Mouse (Mus musculus) intestine, embryonic 16.5 days (tissue): ENCODE data around the gene Hsd11b2. TPM values are rescaled to one million over a fixed set of nuclear protein-coding genes. Genes with fewer than 3 reads are reported as not detected.

Experiments
- ATAC-seq: fragments of 200-750 bp; cut with Nextera tagmentation; 2 replicates; pipeline ENCODE4 v1.8.0; 2017; ENCODE audit warnings: moderate TSS enrichment, moderate library complexity
- H3K27ac ChIP-seq: fragments of 300-500 bp; sonication (generic); 2 replicates; pipeline ENCODE4 v1.5.1; 2014; ENCODE audit warnings: mild to moderate bottlenecking, low read length
- H3K27me3 ChIP-seq: fragments of 300-500 bp; sonication (generic); replicated peaks from 2 replicates; pipeline ENCODE4 v1.6.1; 2014; ENCODE audit warnings: low read length, control low read depth, mixed read lengths; ENCODE audit not compliant: control insufficient read depth, insufficient read depth
- H3K36me3 ChIP-seq: fragments of 300-500 bp; sonication (generic); 2 replicates; pipeline ENCODE4 v1.6.1; 2014; ENCODE audit warnings: low read length, control low read depth; ENCODE audit not compliant: control insufficient read depth, insufficient read depth
- H3K4me1 ChIP-seq: fragments of 300-500 bp; sonication (generic); 2 replicates; pipeline ENCODE4 v1.6.1; 2014; ENCODE audit warnings: low read length, control low read depth, mixed read lengths; ENCODE audit not compliant: control insufficient read depth, insufficient read depth
- H3K4me2 ChIP-seq: fragments of 300-500 bp; sonication (generic); 2 replicates; pipeline ENCODE4 v1.6.1; 2014; ENCODE audit warnings: low read depth, low read length, control low read depth
- H3K4me3 ChIP-seq: fragments of 300-500 bp; sonication (generic); 2 replicates; pipeline ENCODE4 v1.5.1; 2014; ENCODE audit warnings: mild to moderate bottlenecking, low read length
- H3K9ac ChIP-seq: fragments of 300-500 bp; sonication (generic); 2 replicates; pipeline ENCODE4 v1.6.1; 2014; ENCODE audit warnings: low read depth, low read length
- H3K9me3 ChIP-seq: fragments of 300-500 bp; sonication (generic); 2 replicates; pipeline ENCODE4 v1.6.1; 2016; ENCODE audit warnings: low read length, control low read depth; ENCODE audit not compliant: control insufficient read depth
- WGBS: fragments of 180-500 bp; shearing (Covaris S2); extraction: QIAGEN DNeasy Blood & Tissue Kit; methylation state at CpG from one replicate; pipeline ENCODE4 v1.1.7; 2014; 5-methylcytosine and 5-hydroxymethylcytosine counted together
- polyA plus RNA-seq: library from polyadenylated mRNA; unstranded; fragments of >200 nt; fragmentation: Nextera tagmentation; extraction: Ambion mirVana; gene quantifications from 2 replicates; pipeline ENCODE4 v1.2.1, GENCODE M21; 2015

Hsd11b2 gene
- polyA plus RNA-seq, 1 experiment from 2014 or later, result 1.9 TPM

GRCm38 (mm10) chr8:105544544-105545205, 26.1 kb downstream of the Hsd11b2 start:
- WGBS, result 52% methylated on average over 7 of the region's 7 CpGs
- no peaks in the 10 kb centered on the region for H3K36me3 ChIP-seq
- no peaks in the 10 kb centered on the region for H3K27me3 ChIP-seq
- H3K9me3 ChIP-seq, result no peaks in the 10 kb centered on the region
- H3K9ac ChIP-seq, result no peak overlapping the region
- H3K4me1 ChIP-seq, result peaks cover 10% of the 10 kb centered on the region; the same call in 1 of the 2 replicates
- no peak overlapping the region for H3K4me3 ChIP-seq
- peak; percentile 31; the same call in 1 of the 2 replicates for ATAC-seq
- H3K27ac ChIP-seq, result peak overlapping the region; percentile 23
- no peak overlapping the region for H3K4me2 ChIP-seq

- Histone ChIP-seq H3K4me1 (peaks cover 11% of the 10 kb centered on the region; the same call in 1 of the 2 replicates), H3K27me3 (no peaks in the 10 kb centered on the region), H3K9ac (no peak overlapping the region; the same call in 1 of the 2 replicates), H3K36me3 (no peaks in the 10 kb centered on the region), H3K9me3 (no peaks in the 10 kb centered on the region), H3K4me2 (no peak overlapping the region), H3K4me3 (no peak overlapping the region), H3K27ac (0 out of 2 replicates have a peak overlapping the region, but pooled peaks have one; percentile 15)
- 73% methylated on average over 3 of the region's 3 CpGs for WGBS
- no peak for ATAC-seq
Observed at GRCm38 (mm10) chr8:105545249-105545648, 26.7 kb downstream of the Hsd11b2 start.

DNA sequence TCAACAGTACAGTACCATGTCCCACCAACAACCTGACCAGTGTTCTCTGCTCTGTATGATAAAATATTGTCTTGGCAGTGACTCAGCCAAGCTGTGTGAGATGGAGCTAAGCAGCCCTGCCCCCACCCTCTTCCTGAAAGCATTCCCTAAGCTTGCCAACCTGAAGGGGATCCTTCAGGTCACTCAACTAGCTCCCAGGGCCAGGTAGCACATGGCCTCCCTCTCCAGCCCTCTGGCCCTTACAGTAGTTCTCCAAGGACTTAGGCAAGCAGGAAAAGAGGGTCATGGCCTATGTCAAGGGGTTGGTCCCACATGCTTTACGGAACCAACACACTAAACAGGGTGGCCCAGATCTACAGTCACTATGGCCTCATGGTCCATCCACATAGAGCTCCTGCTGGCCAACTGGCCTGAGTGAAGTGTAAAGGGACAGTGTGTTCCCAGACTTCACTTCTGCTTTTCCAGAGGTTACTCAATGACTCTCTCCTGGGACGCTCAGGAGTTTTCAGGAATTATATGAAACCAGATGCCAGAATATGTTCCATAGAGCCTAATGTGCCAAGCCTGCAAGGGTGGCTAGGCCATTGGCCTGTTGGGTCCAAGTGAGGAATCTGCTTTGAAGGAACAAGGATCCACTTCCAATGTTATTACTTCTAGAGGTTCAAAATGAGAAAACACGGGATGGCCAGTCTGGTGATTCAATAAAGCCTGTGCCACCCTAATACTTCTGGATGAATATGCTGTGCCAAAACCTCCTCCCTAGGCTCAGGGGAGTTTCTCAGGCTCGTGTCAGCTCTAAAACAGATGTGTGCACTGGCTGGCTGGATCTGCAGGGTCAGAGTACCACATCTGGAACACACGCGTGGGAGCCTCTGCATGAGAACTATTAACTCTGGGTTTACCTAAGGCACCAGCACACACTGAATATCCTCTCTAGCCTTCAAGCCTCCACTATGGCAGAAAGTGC, 28.1 kb downstream of the Hsd11b2 start:
- peaks cover 16% of the 10 kb centered on the region for H3K4me1 ChIP-seq
- 79% methylated on average over 6 of the region's 6 CpGs for WGBS
- H3K27ac ChIP-seq, result no peak overlapping the region
- no peak overlapping the region for H3K4me3 ChIP-seq
- H3K36me3 ChIP-seq, result no peaks in the 10 kb centered on the region
- no peak for ATAC-seq
- no peak overlapping the region for H3K9ac ChIP-seq
- no peak overlapping the region for H3K4me2 ChIP-seq
- H3K9me3 ChIP-seq, result no peaks in the 10 kb centered on the region
- H3K27me3 ChIP-seq, result no peaks in the 10 kb centered on the region

DNA sequence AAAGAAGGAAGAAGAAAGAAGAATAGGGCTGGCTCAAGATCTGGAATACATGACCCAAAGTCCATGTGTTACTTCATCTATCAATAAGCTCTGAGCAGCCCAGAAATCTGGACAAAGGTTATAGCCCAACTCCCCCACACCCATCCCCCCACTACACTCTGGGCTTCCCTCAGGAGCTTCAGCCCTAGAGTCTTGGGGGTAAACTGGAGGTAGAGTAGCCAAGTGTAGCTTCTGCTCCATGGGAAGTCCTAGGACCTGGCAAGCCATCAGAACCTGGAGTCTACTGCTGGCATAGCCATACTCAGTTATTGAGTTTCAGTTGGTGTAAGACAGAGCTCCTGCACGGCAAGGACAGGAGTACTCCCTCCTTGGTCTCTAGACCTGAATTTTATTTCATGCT, 31.0 kb downstream of the Hsd11b2 start:
- no peak for ATAC-seq
- WGBS, result 82% methylated on average over 1 of the region's 1 CpGs
- H3K27ac ChIP-seq, result no peak overlapping the region

GRCm38 (mm10) chr8:105550083-105550482, 31.5 kb downstream of the Hsd11b2 start:
- Histone ChIP-seq H3K9ac (no peak overlapping the region), H3K27ac (no peak overlapping the region), H3K4me3 (no peak overlapping the region), H3K4me2 (no peak overlapping the region), H3K4me1 (peaks cover 8% of the 10 kb centered on the region), H3K27me3 (no peaks in the 10 kb centered on the region), H3K36me3 (no peaks in the 10 kb centered on the region), H3K9me3 (no peaks in the 10 kb centered on the region)
- 51% methylated on average over 2 of the region's 2 CpGs for WGBS
- peak; percentile 58 for ATAC-seq

More for the DNA sequence above, 31.0 kb downstream of the Hsd11b2 start:
- Histone ChIP-seq H3K36me3 (no peaks in the 10 kb centered on the region), H3K9ac (no peak overlapping the region), H3K4me3 (no peak overlapping the region), H3K9me3 (no peaks in the 10 kb centered on the region), H3K4me2 (no peak overlapping the region), H3K4me1 (peaks cover 14% of the 10 kb centered on the region), H3K27me3 (no peaks in the 10 kb centered on the region)

GRCm38 (mm10) chr8:105552032-105552431, 33.5 kb downstream of the Hsd11b2 start:
- no peak overlapping the region for H3K27ac ChIP-seq
- no peaks in the 10 kb centered on the region for H3K36me3 ChIP-seq
- 90% methylated on average over 2 of the region's 2 CpGs for WGBS
- H3K9me3 ChIP-seq, result no peaks in the 10 kb centered on the region
- no peak overlapping the region for H3K4me3 ChIP-seq
- H3K4me1 ChIP-seq, result peaks cover 8% of the 10 kb centered on the region
- no peak overlapping the region for H3K9ac ChIP-seq
- H3K4me2 ChIP-seq, result no peak overlapping the region
- no peak for ATAC-seq
- H3K27me3 ChIP-seq, result no peaks in the 10 kb centered on the region

- Histone ChIP-seq H3K4me3 (no peak overlapping the region), H3K27ac (no peak overlapping the region), H3K27me3 (no peaks in the 10 kb centered on the region), H3K9ac (no peak overlapping the region), H3K9me3 (no peaks in the 10 kb centered on the region), H3K36me3 (no peaks in the 10 kb centered on the region), H3K4me1 (peaks cover 8% of the 10 kb centered on the region), H3K4me2 (no peak overlapping the region)
- 73% methylated on average over 1 of the region's 1 CpGs for WGBS
- no peak for ATAC-seq
Observed at GRCm38 (mm10) chr8:105552824-105553223, 34.3 kb downstream of the Hsd11b2 start.

- Histone ChIP-seq H3K27me3 (no peaks in the 10 kb centered on the region), H3K4me1 (peaks cover 8% of the 10 kb centered on the region), H3K4me3 (no peak overlapping the region), H3K4me2 (no peak overlapping the region), H3K36me3 (no peaks in the 10 kb centered on the region), H3K9me3 (no peaks in the 10 kb centered on the region), H3K27ac (no peak overlapping the region), H3K9ac (no peak overlapping the region)
- peak; percentile 65; the same call in 1 of the 2 replicates for ATAC-seq
Observed at GRCm38 (mm10) chr8:105554087-105554486, 35.5 kb downstream of the Hsd11b2 start.

DNA sequence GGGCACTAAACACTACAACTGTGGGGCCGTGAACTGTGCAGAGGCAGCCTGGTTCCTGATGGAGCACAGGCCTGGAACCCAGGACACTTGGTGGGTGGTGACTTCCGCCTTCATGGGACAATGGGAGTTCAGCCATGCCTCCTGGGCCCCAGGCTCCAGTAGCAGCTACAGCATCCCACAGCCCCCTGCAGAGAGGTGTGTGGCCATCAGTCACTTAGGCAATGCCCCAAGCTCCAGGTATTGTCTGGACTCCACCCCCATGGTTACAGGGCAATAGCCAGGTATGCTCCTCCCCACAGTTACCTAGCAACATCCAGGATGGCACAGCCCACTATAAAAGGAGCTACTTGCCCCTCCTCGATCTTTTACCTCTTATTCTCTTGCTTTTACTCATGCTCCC, 36.7 kb downstream of the Hsd11b2 start:
- no peak overlapping the region for H3K27ac ChIP-seq
- no peak overlapping the region for H3K9ac ChIP-seq
- no peak overlapping the region for H3K4me2 ChIP-seq
- H3K4me1 ChIP-seq, result peaks cover 5% of the 10 kb centered on the region
- H3K36me3 ChIP-seq, result no peaks in the 10 kb centered on the region
- 73% methylated on average over 3 of the region's 3 CpGs for WGBS
- no peaks in the 10 kb centered on the region for H3K27me3 ChIP-seq
- peak; percentile 49; the same call in 1 of the 2 replicates for ATAC-seq
- H3K4me3 ChIP-seq, result no peak overlapping the region
- no peaks in the 10 kb centered on the region for H3K9me3 ChIP-seq
